Mouse (Mus musculus) heart, postnatal 0 days (tissue): ENCODE results near the gene Cpm. TPM values are rescaled to one million over a fixed set of nuclear protein-coding genes. Genes with fewer than 3 reads are reported as not detected.

Experiments used
- ATAC-seq: fragments of 200-750 bp; cut with Nextera tagmentation; 2 replicates; pipeline ENCODE4 v1.8.0; 2017; ENCODE audit warnings: low read depth, moderate number of reproducible peaks, moderate library complexity; ENCODE audit not compliant: insufficient read depth
- DNase-seq: peaks from one replicate; pipeline ENCODE4 v3.0.0-alpha.2; 2016; ENCODE audit warnings: low spot score
- H3K27ac ChIP-seq: fragments of 300-500 bp; sonication (generic); 2 replicates; pipeline ENCODE4 v1.5.1; 2014; ENCODE audit warnings: low read depth, mild to moderate bottlenecking
- H3K27me3 ChIP-seq: fragments of 300-500 bp; sonication (generic); 2 replicates; pipeline ENCODE4 v1.6.1; 2014; ENCODE audit warnings: low read length, mixed read lengths; ENCODE audit not compliant: control insufficient read depth, insufficient read depth
- H3K36me3 ChIP-seq: fragments of 300-500 bp; sonication (generic); replicated peaks from 2 replicates; pipeline ENCODE4 v1.6.1; 2014; ENCODE audit warnings: low read length, mixed read lengths; ENCODE audit not compliant: control insufficient read depth, insufficient read depth
- H3K4me1 ChIP-seq: fragments of 300-500 bp; sonication (generic); 2 replicates; pipeline ENCODE4 v1.6.1; 2014; ENCODE audit warnings: antibody characterized with exemption; ENCODE audit not compliant: control insufficient read depth, insufficient read depth
- H3K4me2 ChIP-seq: fragments of 300-500 bp; sonication (generic); 2 replicates; pipeline ENCODE4 v1.6.1; 2014; ENCODE audit warnings: low read depth, mild to moderate bottlenecking, low read length, moderate library complexity
- H3K4me3 ChIP-seq: fragments of 300-500 bp; sonication (generic); 2 replicates; pipeline ENCODE4 v1.5.1; 2014; ENCODE audit warnings: low read depth, low read length
- H3K9ac ChIP-seq: fragments of 300-500 bp; sonication (generic); replicated peaks from 2 replicates; pipeline ENCODE4 v1.6.1; 2014; ENCODE audit warnings: low read depth, low read length, mixed read lengths
- H3K9me3 ChIP-seq: fragments of 300-500 bp; sonication (generic); replicated peaks from 2 replicates; pipeline ENCODE4 v1.6.1; 2016; ENCODE audit warnings: low read length; ENCODE audit not compliant: control insufficient read depth
- CTCF ChIP-seq: IDR thresholded peaks from 2 replicates; pipeline ENCODE4 v1.5.1; 2016; ENCODE audit warnings: antibody characterized with exemption, control low read depth, low read depth
- EP300 ChIP-seq: IDR thresholded peaks from 2 replicates; pipeline ENCODE4 v1.6.1; 2016; ENCODE audit warnings: antibody characterized with exemption, low read depth
- WGBS: fragments of 180-500 bp; shearing (Covaris S2); extraction: QIAGEN DNeasy Blood & Tissue Kit; methylation state at CpG from one replicate; pipeline ENCODE4 v1.1.7; 2014; 5-methylcytosine and 5-hydroxymethylcytosine counted together
- polyA plus RNA-seq: library from polyadenylated mRNA; unstranded; fragments of >200 nt; fragmentation: Nextera tagmentation; extraction: Ambion mirVana; gene quantifications from 2 replicates; pipeline ENCODE4 v1.2.1, GENCODE M21; 2015
- total RNA-seq: library from RNA; depleted of rRNA; stranded (reverse); fragments of >200 nt; gene quantifications from 2 replicates; pipeline ENCODE4 v1.2.3, GENCODE M21; 2014; ENCODE audit warnings: low replicate concordance

Cpm gene
- total and polyA plus RNA-seq, 2 experiments from 2014 or later: 0.53 to 2.0 TPM

DNA sequence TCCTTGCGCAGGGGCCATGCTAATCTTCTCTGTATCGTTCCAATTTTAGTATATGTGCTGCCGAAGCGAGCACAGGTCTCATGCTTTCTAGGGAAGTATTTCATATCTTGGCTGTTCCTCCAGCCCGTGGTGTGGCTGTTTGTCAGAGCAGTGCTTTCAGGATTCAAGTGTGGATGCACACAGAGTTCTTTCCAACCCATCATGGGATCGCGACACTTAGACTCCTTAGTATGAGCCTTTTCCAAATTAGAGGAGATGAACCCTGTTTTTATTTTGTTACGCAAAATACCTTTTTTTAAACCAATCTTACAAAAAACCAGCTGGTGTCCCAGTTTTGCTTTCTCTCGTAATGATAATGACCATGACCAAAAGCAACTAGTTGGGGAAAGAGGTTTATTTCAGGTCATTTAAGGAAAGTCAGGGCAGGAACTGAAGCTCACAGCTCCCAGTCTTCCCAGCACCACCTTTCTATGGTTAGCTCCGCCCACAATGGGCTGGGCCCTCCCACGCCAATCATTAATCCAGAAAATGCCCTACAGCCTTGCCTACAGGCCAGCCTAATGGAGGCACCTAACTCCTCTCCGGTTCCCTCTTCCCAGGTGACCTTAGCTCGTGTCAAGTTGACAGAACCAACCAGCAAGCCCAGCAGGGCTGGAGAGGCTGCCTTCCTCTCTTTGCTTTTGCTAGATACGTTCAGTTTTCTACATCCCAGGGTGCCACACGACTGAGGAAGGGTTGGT is 33.2 kb downstream of the Cpm start:
- Histone ChIP-seq H3K27me3 (no peaks in the 10 kb centered on the region), H3K9me3 (no peaks in the 10 kb centered on the region), H3K4me2 (no peak overlapping the region), H3K9ac (no peak overlapping the region), H3K36me3 (no peaks in the 10 kb centered on the region), H3K27ac (no peak overlapping the region), H3K4me1 (no peaks in the 10 kb centered on the region), H3K4me3 (no peak overlapping the region)
- ATAC-seq (no peak), DNase-seq (no peak)
- TF ChIP-seq EP300: no peak
- TF ChIP-seq CTCF: no peak
- WGBS: 74% methylated on average over 15 of the region's 15 CpGs

DNA sequence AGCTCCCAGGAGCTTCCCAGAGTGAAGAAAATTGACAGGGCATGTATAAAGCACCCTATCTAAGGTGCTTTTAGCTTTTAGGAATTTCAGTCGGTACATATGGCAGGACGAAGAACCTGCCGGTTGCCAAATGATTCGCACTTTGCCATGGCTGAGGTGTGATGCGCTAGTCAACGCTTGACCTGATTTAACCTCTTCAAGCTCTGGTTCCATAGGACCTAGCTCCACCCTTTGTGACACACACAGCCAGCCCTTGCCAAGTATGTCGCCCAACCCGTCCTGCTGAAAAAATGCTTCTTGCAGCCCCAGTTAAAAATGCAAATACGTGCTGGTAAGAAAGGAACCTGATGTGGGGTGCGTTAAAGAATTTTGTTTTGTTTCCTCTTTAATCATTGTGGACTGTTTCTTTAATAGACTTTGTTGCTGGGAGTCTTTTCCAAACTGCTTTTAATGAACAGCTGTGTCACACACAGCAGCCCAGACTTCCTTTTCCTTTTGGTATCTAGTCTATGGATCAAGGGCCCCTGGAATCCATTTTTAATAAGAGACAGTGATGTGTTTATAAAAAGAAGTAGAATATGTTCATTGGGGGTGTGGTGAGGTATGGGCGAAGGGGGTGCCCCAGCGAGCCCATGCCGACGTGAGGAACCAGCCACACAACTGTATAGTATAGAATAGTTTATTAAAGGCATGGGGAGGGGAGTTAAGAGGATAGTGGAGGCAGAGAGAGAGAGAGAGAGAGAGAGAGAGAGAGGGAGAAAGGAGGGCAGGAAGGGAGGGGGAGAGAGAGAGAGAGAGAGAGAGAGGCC is 34.0 kb downstream of the Cpm start:
- Histone ChIP-seq H3K4me3 (no peak overlapping the region), H3K27ac (no peak overlapping the region), H3K4me2 (peak overlapping the region; percentile 39), H3K36me3 (no peaks in the 10 kb centered on the region), H3K9me3 (no peaks in the 10 kb centered on the region), H3K27me3 (no peaks in the 10 kb centered on the region), H3K9ac (no peak overlapping the region), H3K4me1 (no peaks in the 10 kb centered on the region)
- DNase-seq (no peak), ATAC-seq (no peak)
- TF ChIP-seq EP300 (no peak), CTCF (no peak)
- WGBS: 70% methylated on average over 14 of the region's 14 CpGs

DNA sequence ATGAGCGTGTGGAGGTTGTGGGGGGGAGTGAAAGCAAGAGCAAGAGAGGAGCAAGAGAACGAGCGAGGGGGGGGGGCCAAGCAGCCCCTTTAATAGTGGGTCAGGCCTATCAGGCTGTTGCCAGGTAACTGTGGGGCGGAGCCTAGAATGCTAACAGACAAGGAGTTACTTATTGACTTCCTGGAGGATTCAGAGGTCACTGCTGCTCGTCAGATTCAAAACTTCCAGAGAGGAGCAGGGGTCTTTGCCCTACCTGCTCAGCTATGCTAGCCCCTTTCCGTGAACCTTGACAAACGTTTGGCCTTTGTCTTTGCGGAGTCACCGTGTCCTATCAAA is 34.5 kb downstream of the Cpm start:
- Histone ChIP-seq H3K36me3 (no peaks in the 10 kb centered on the region), H3K27ac (no peak overlapping the region), H3K9ac (no peak overlapping the region), H3K27me3 (no peaks in the 10 kb centered on the region), H3K4me3 (peak overlapping the region; percentile 4; the same call in 1 of the 2 replicates), H3K9me3 (no peaks in the 10 kb centered on the region), H3K4me1 (no peaks in the 10 kb centered on the region), H3K4me2 (peak overlapping the region; percentile 39)
- DNase-seq: no peak
- WGBS: 13% methylated on average over 9 of the region's 9 CpGs
- no peak for TF ChIP-seq CTCF
- no peak for TF ChIP-seq EP300
- no peak for ATAC-seq

DNA sequence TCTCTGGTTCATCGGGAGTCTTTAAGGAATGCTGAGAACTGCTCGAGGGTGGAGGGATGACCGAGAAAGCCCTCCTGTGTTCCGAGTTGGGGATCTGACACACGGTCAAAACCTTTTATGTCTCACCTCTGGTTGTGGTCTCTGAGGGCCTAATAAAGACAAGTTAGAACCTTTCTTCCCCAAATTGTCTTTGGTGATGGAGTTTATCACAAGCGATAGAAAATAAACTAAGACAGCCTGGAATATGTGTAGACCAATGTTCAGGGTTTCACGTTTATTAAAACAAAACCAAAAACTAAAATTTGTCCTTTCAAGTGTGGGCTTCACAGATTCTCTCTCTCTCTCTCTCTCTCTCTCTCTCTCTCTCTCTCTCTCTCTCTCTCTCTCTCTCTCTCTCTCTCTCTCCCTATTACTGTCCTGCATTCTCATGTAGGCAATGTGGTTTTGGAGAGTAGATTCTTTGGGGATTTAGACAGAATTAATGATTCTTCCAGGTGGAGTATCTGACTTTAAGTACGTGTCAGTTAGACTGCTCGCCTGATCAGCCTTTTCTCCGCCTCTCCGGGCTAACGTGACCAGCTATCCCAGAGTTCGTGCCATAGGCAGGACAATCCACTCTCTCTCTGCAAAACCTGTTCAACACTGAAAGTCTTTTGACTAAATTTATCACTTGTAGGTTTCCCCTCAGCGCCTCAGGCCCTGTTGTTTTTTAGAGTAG is 35.1 kb downstream of the Cpm start:
- Histone ChIP-seq H3K27me3 (no peaks in the 10 kb centered on the region), H3K36me3 (no peaks in the 10 kb centered on the region), H3K9ac (no peak overlapping the region), H3K4me2 (peak overlapping the region; percentile 39), H3K27ac (no peak overlapping the region), H3K4me1 (no peaks in the 10 kb centered on the region), H3K4me3 (peak overlapping the region; percentile 4; the same call in 1 of the 2 replicates), H3K9me3 (no peaks in the 10 kb centered on the region)
- 57% methylated on average over 14 of the region's 14 CpGs for WGBS
- TF ChIP-seq EP300: no peak
- TF ChIP-seq CTCF: no peak
- no peak for ATAC-seq
- no peak for DNase-seq

DNA sequence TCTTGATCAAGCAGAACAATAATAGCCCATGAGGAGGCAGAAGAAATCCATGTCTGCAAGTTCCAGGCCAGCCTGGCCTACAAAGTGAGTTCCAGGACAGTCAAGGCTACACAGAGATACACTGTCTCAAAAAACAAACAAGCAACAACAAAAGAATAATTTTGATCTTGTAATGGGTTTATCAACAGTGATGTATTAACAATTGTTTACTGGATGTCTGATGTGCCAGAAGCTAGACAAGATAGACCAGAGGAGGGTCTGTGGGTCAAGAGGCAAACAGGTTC is 35.6 kb downstream of the Cpm start:
- TF ChIP-seq EP300 (no peak), CTCF (no peak)
- Histone ChIP-seq H3K4me1 (no peaks in the 10 kb centered on the region), H3K9me3 (no peaks in the 10 kb centered on the region), H3K9ac (no peak overlapping the region), H3K4me2 (no peak overlapping the region), H3K4me3 (no peak overlapping the region), H3K36me3 (no peaks in the 10 kb centered on the region), H3K27me3 (no peaks in the 10 kb centered on the region), H3K27ac (no peak overlapping the region)
- ATAC-seq (no peak), DNase-seq (no peak)
